Mouse (Mus musculus): Measurements from ENCODE around the gene Tsga10ip. TPM values are rescaled to one million over a fixed set of nuclear protein-coding genes. Genes with fewer than 3 reads are reported as not detected.

Tsga10ip gene
- polyA plus RNA-seq, 1 experiment from 2014 or later, result not detected

GRCm38 (mm10) chr19:5383326-5383725 lies 19.0 kb downstream of the Tsga10ip start:
- WGBS, result 84% methylated on average over 12 of the region's 12 CpGs
- Histone ChIP-seq H3K27ac (no peak overlapping the region), H3K4me3 (no peak overlapping the region), H3K27me3 (no peaks in the 10 kb centered on the region), H3K9ac (no peak overlapping the region), H3K36me3 (peaks cover 74% of the 10 kb centered on the region), H3K9me3 (no peaks in the 10 kb centered on the region), H3K4me2 (no peak overlapping the region), H3K4me1 (peaks cover 16% of the 10 kb centered on the region)
- ATAC-seq (ENCODE audit: insufficient number of reproducible peaks, low FRiP score, low TSS enrichment, low read depth), result no peak

- no peaks in the 10 kb centered on the region for H3K9me3 ChIP-seq
- no peaks in the 10 kb centered on the region for H3K27me3 ChIP-seq
- no peak overlapping the region for H3K4me2 ChIP-seq
- 78% methylated on average over 1 of the region's 1 CpGs for WGBS
- no peak overlapping the region for H3K4me3 ChIP-seq
- no peak for ATAC-seq (ENCODE audit: insufficient number of reproducible peaks, low FRiP score, low TSS enrichment, low read depth)
- H3K4me1 ChIP-seq, result no peaks in the 10 kb centered on the region
- H3K27ac ChIP-seq, result no peak overlapping the region
- peaks cover 81% of the 10 kb centered on the region for H3K36me3 ChIP-seq
- H3K9ac ChIP-seq, result no peak overlapping the region
These were observed 24.9 kb downstream of the Tsga10ip start for GRCm38 (mm10) chr19:5377446-5377845.

GRCm38 (mm10) chr19:5374748-5375147 lies 27.6 kb downstream of the Tsga10ip start:
- H3K4me2 ChIP-seq, result no peak overlapping the region
- H3K36me3 ChIP-seq, result peaks cover 78% of the 10 kb centered on the region
- no peak for ATAC-seq (ENCODE audit: insufficient number of reproducible peaks, low FRiP score, low TSS enrichment, low read depth)
- no peaks in the 10 kb centered on the region for H3K4me1 ChIP-seq
- no peak overlapping the region for H3K27ac ChIP-seq
- no peak overlapping the region for H3K4me3 ChIP-seq
- WGBS, result 75% methylated on average over 4 of the region's 4 CpGs
- H3K27me3 ChIP-seq, result no peaks in the 10 kb centered on the region
- no peak overlapping the region for H3K9ac ChIP-seq
- H3K9me3 ChIP-seq, result no peaks in the 10 kb centered on the region

DNA sequence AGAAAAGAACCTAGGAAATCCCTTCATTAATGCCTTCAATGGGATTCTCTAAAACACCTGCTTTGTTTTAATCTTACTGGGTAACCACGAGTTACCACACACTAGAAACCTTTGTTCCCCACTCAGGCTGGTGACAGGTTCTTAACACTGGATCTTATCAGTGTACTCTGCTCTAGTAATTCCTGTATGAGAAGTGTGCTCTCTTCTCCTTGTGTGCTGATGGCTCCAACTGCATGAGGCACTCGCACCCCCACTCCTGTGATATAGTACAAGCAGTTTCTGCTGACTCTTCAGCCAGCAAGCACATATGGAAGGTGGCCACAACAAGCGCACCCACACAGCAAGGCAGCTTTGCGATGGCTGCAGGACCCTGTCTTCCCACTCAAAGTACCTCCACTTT lies 28.1 kb downstream of the Tsga10ip start:
- H3K4me1 ChIP-seq, result no peaks in the 10 kb centered on the region
- no peak overlapping the region for H3K27ac ChIP-seq
- no peak overlapping the region for H3K9ac ChIP-seq
- peaks cover 78% of the 10 kb centered on the region for H3K36me3 ChIP-seq
- no peaks in the 10 kb centered on the region for H3K9me3 ChIP-seq
- no peak overlapping the region for H3K4me2 ChIP-seq
- ATAC-seq (ENCODE audit: insufficient number of reproducible peaks, low FRiP score, low TSS enrichment, low read depth), result no peak
- 81% methylated on average over 4 of the region's 4 CpGs for WGBS
- no peaks in the 10 kb centered on the region for H3K27me3 ChIP-seq
- H3K4me3 ChIP-seq, result no peak overlapping the region

DNA sequence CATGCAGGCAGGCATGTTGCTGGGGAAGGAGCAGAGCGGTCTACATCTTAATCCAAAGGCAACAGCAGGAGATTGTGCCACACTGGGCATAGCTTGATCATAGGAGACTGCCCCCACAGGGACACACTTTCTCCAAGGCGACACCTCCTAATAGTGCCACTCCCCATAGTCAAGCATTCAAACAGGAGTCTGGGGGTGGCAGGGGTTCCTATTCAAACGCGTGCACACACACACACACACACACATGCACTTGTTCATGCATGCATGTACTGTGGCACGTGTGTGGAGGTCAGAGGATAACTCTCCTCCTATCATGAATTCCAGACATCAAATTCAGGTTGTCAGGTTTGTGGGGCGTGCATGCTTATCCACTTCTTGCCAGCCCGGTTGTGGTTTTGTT lies 29.6 kb downstream of the Tsga10ip start:
- Histone ChIP-seq H3K36me3 (peaks cover 71% of the 10 kb centered on the region), H3K27me3 (no peaks in the 10 kb centered on the region), H3K27ac (no peak overlapping the region), H3K9ac (no peak overlapping the region), H3K4me3 (no peak overlapping the region), H3K4me2 (no peak overlapping the region), H3K4me1 (peaks cover 11% of the 10 kb centered on the region), H3K9me3 (no peaks in the 10 kb centered on the region)
- WGBS, result 90% methylated on average over 7 of the region's 7 CpGs
- no peak for ATAC-seq (ENCODE audit: insufficient number of reproducible peaks, low FRiP score, low TSS enrichment, low read depth)

- no peak for ATAC-seq (ENCODE audit: insufficient number of reproducible peaks, low FRiP score, low TSS enrichment, low read depth)
- Histone ChIP-seq H3K4me2 (no peak overlapping the region), H3K4me3 (no peak overlapping the region), H3K9ac (no peak overlapping the region), H3K9me3 (no peaks in the 10 kb centered on the region), H3K4me1 (peaks cover 15% of the 10 kb centered on the region), H3K36me3 (peaks cover 60% of the 10 kb centered on the region), H3K27ac (no peak overlapping the region), H3K27me3 (no peaks in the 10 kb centered on the region)
- 83% methylated on average over 3 of the region's 3 CpGs for WGBS
These were observed 31.4 kb downstream of the Tsga10ip start for GRCm38 (mm10) chr19:5370932-5371331.

GRCm38 (mm10) chr19:5367455-5367854 lies 34.9 kb downstream of the Tsga10ip start:
- 11% methylated on average over 11 of the region's 11 CpGs for WGBS
- H3K27ac ChIP-seq, result peak overlapping the region; percentile 98

GRCm38 (mm10) chr19:5367053-5367359 lies 35.3 kb downstream of the Tsga10ip start, which contains the start of gene Banf1:
Gene Banf1, minus strand, starts transcription at chr19:5367168.
- Histone ChIP-seq H3K4me2 (peak within 1 kb of the TSS; percentile 88), H3K27me3 (no peaks in the 10 kb centered on the region), H3K27ac (peak within 1 kb of the TSS; percentile 98), H3K4me3 (peak within 1 kb of the TSS; percentile 97), H3K36me3 (peaks cover 51% of the 10 kb centered on the region), H3K9ac (peak within 1 kb of the TSS; percentile 90), H3K4me1 (peaks cover 21% of the 10 kb centered on the region), H3K9me3 (no peaks in the 10 kb centered on the region)
- WGBS, result 0% methylated on average over 33 of the region's 33 CpGs
- ATAC-seq (ENCODE audit: insufficient number of reproducible peaks, low FRiP score, low TSS enrichment, low read depth), result no peak

More at GRCm38 (mm10) chr19:5367455-5367854, 34.9 kb downstream of the Tsga10ip start:
- Histone ChIP-seq H3K9ac (peak overlapping the region; percentile 90), H3K27me3 (no peaks in the 10 kb centered on the region), H3K4me1 (peaks cover 21% of the 10 kb centered on the region), H3K9me3 (no peaks in the 10 kb centered on the region), H3K36me3 (peaks cover 56% of the 10 kb centered on the region), H3K4me2 (peak overlapping the region; percentile 88), H3K4me3 (peak overlapping the region; percentile 97)
- ATAC-seq (ENCODE audit: insufficient number of reproducible peaks, low FRiP score, low TSS enrichment, low read depth), result no peak

DNA sequence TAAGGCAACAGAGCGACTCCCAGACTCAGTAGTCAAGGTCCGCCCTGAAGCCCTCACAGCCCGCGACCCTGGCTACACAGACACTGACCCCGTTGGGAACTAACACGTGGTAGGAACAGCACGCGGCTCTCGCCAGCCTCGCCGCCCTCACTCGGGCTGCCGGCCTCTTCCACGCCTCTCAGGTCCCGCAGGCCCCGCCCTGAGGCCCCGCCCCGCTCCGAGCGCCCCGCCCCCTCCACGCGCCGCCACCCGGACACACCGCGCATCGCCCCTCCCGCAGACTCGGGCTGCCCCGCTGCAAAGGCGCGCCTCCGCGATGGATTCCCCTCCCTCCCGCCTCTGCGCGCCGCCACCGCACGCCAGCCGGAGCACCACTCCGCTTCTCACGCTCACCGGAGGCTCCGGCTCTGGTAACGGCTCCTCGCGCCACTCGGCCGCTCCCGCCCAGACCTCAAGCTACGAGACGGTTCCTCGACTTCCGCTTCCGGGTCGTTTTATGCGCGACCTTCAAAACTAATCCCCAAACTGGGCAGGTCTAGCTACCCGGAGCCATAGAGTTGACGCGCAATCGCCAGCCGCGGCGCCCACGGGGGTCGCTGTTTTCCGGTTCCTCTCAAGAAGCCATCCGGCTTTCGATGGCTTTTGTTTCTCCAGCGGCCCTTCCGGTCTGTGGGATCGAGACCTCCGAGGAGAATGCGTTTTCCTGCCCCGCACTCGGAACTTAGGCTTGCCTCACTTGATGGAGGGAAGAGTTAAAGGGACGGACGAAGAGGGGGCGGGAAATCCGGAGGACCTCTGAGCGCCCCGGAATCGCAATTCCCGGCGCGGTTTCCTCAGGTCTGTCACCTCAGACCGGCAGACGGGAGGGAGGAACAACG lies 35.9 kb downstream of the Tsga10ip start, which contains the start of gene Eif1ad:
Eif1ad (plus strand) TSS at position 567 of the 878 bp plus-strand sequence.
- Histone ChIP-seq H3K36me3 (peaks cover 46% of the 10 kb centered on the region), H3K4me1 (peaks cover 21% of the 10 kb centered on the region), H3K9me3 (no peaks in the 10 kb centered on the region), H3K9ac (peak within 1 kb of the TSS; percentile 90), H3K4me2 (peak within 1 kb of the TSS; percentile 88), H3K27me3 (no peaks in the 10 kb centered on the region), H3K27ac (peak within 1 kb of the TSS; percentile 98), H3K4me3 (peak within 1 kb of the TSS; percentile 97)
- ATAC-seq (ENCODE audit: insufficient number of reproducible peaks, low FRiP score, low TSS enrichment, low read depth), result peak; percentile 92
- under 1% methylated on average over 78 of the region's 92 CpGs for WGBS

- no peaks in the 10 kb centered on the region for H3K27me3 ChIP-seq
- H3K27ac ChIP-seq, result peak overlapping the region; percentile 98
- peaks cover 21% of the 10 kb centered on the region for H3K4me1 ChIP-seq
- H3K4me3 ChIP-seq, result peak overlapping the region; percentile 97
- no peak for ATAC-seq (ENCODE audit: insufficient number of reproducible peaks, low FRiP score, low TSS enrichment, low read depth)
- peak overlapping the region; percentile 90 for H3K9ac ChIP-seq
- 18% methylated on average over 11 of the region's 11 CpGs for WGBS
- H3K4me2 ChIP-seq, result peak overlapping the region; percentile 88
- peaks cover 42% of the 10 kb centered on the region for H3K36me3 ChIP-seq
- H3K9me3 ChIP-seq, result no peaks in the 10 kb centered on the region
These were observed 36.6 kb downstream of the Tsga10ip start for GRCm38 (mm10) chr19:5365751-5366150.

DNA sequence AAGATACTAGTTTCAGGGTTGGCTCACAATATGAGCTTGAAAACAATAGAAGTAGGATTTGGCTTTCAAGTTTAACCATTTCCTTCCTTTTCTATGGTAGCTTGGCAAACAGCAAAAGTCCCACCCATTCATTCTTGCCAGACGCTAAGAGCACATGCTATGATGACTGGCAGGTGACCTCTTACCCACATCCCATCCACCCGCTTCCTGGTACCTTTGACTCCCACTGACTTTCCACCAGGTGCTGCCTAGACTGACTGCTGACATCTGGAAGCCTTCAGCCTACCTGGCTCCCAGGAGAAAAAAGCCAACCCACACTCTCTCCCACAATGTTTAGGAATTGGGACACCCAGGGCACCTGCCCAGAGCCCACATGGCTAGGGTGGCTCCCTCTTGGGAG lies 38.2 kb downstream of the Tsga10ip start:
- H3K9ac ChIP-seq, result no peak overlapping the region
- H3K27me3 ChIP-seq, result no peaks in the 10 kb centered on the region
- no peak overlapping the region for H3K27ac ChIP-seq
- H3K4me1 ChIP-seq, result peaks cover 21% of the 10 kb centered on the region
- no peak overlapping the region for H3K4me3 ChIP-seq
- ATAC-seq (ENCODE audit: insufficient number of reproducible peaks, low FRiP score, low TSS enrichment, low read depth), result no peak
- peaks cover 26% of the 10 kb centered on the region for H3K36me3 ChIP-seq
- 96% methylated on average over 2 of the region's 2 CpGs for WGBS
- no peak overlapping the region for H3K4me2 ChIP-seq
- no peaks in the 10 kb centered on the region for H3K9me3 ChIP-seq

DNA sequence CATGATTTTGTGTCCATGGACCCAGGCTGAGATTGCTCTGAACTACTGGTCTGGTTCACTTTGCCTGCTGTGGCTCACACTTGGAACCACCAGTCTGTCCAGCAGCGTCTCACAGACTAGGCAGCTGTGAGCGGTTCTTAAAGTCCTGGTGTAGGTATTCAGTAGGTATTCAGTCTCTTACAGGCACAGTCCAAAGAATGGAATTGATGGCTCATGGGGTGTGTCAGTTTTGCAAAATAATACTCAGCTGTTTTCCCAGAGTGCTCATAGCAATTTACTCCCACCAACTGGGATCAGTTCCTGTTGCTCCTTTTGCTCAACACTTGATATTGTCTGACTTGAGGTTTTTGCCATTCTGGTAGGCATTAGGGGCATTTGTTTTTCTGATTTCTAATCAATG lies 40.1 kb downstream of the Tsga10ip start:
- no peak overlapping the region for H3K9ac ChIP-seq
- H3K4me2 ChIP-seq, result no peak overlapping the region
- H3K27me3 ChIP-seq, result no peaks in the 10 kb centered on the region
- H3K27ac ChIP-seq, result no peak overlapping the region
- ATAC-seq (ENCODE audit: insufficient number of reproducible peaks, low FRiP score, low TSS enrichment, low read depth), result no peak
- H3K36me3 ChIP-seq, result peaks cover 18% of the 10 kb centered on the region
- H3K4me3 ChIP-seq, result no peak overlapping the region
- no peaks in the 10 kb centered on the region for H3K9me3 ChIP-seq
- WGBS, result 77% methylated on average over 2 of the region's 2 CpGs
- peaks cover 7% of the 10 kb centered on the region for H3K4me1 ChIP-seq
